Mouse (Mus musculus) adrenal gland, adult 8-10 months (tissue): ENCODE data around the gene Cep72. TPM values are rescaled to one million over a fixed set of nuclear protein-coding genes. Genes with fewer than 3 reads are reported as not detected.
A peak's percentile ranks its signal among the peaks of the same experiment; 100 is the strongest.
"Not testable (repeated sequence)": the region's sequence is repeated elsewhere in the genome, so short reads cannot be mapped to it uniquely, and the experiment has no call there.

Source experiments
- DNase-seq: peaks from one replicate; pipeline ENCODE4 v3.0.0; 2022
- total RNA-seq, 4 experiments: library from RNA; stranded (reverse); gene quantifications; 2 replicates each; pipeline ENCODE4 v1.2.4; 2022

Cep72 gene
- total RNA-seq: 10 to 100 TPM in 1 of 4 experiments, 1 to 10 TPM in 3; 3.9 to 11.5 (median 7.5) TPM

- DNase-seq: peak; percentile 81
These were observed at the start of gene Cep72 for GRCm38 (mm10) chr13:74061613-74062377. Gene Cep72, minus strand, starts transcription at chr13:74062299.

- no peak for DNase-seq
These were observed 45.3 kb upstream of the Cep72 start for GRCm38 (mm10) chr13:74107410-74107809.

GRCm38 (mm10) chr13:74104417-74104816 lies 42.3 kb upstream of the Cep72 start:
- DNase-seq: no peak

- no peak for DNase-seq
These were observed 40.9 kb upstream of the Cep72 start for GRCm38 (mm10) chr13:74102831-74103582.

- DNase-seq: no peak
These were observed 40.2 kb upstream of the Cep72 start for GRCm38 (mm10) chr13:74102108-74102830.

- no peak for DNase-seq
These were observed 36.8 kb upstream of the Cep72 start for GRCm38 (mm10) chr13:74098913-74099312.

- peak; percentile 37 for DNase-seq
These were observed 34.7 kb upstream of the Cep72 start for GRCm38 (mm10) chr13:74096715-74097363.

- DNase-seq: no peak
These were observed 33.8 kb upstream of the Cep72 start for GRCm38 (mm10) chr13:74095936-74096335.

GRCm38 (mm10) chr13:74090265-74090664 lies 28.2 kb upstream of the Cep72 start:
- no peak for DNase-seq

GRCm38 (mm10) chr13:74073369-74073768 lies 11.3 kb upstream of the Cep72 start:
- DNase-seq: no peak

- no peak for DNase-seq
These were observed 9.6 kb upstream of the Cep72 start for GRCm38 (mm10) chr13:74071714-74072113.

GRCm38 (mm10) chr13:74071244-74071643 lies 9.1 kb upstream of the Cep72 start:
- not testable (repeated sequence) for DNase-seq

- peak; percentile 38 for DNase-seq
These were observed 4.5 kb upstream of the Cep72 start for GRCm38 (mm10) chr13:74066576-74066975.

GRCm38 (mm10) chr13:74063340-74064050 lies 1.4 kb upstream of the Cep72 start:
- DNase-seq: no peak

- no peak for DNase-seq
These were observed 454 bp upstream of the Cep72 start for GRCm38 (mm10) chr13:74062378-74063128.

GRCm38 (mm10) chr13:74058081-74058480 lies 4.0 kb downstream of the Cep72 start:
- DNase-seq: no peak

GRCm38 (mm10) chr13:74056194-74056593 lies 5.9 kb downstream of the Cep72 start:
- DNase-seq: no peak

GRCm38 (mm10) chr13:74039926-74040325 lies 22.2 kb downstream of the Cep72 start:
- DNase-seq: no peak

GRCm38 (mm10) chr13:74035776-74036175 lies 26.3 kb downstream of the Cep72 start:
- peak; percentile 69 for DNase-seq

GRCm38 (mm10) chr13:74034756-74035155 lies 27.3 kb downstream of the Cep72 start:
- DNase-seq: no peak

- DNase-seq: peak; percentile 35
These were observed 31.0 kb downstream of the Cep72 start for GRCm38 (mm10) chr13:74031133-74031532.
